Mouse (Mus musculus): ENCODE data around the gene Magea10.

Gene Magea10

DNA sequence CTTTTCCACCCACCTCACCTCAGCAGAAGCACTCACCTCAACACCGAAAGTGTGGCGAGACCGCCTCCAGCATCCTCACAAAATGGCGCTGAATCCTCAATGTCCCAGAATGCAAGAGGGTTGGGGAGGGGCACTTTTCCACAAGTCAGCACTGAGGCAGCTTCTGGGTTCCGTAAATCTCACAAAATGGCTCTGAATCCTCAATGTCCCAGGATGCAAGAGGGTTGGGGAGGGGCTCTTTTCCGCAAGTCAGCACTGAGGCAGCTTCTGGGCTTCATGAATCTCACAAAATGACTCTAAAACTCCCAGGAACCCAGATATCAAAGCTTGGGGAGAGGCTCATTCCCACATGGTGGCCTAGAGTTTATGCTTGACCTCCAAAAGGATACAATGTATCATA lies at the start of gene Magea10:
TSS of gene Magea10 (minus strand) at position 101 of the 400 bp plus-strand sequence.
- no peak for DNase-seq (ENCODE audit: low spot score in 2 of 2)

DNA sequence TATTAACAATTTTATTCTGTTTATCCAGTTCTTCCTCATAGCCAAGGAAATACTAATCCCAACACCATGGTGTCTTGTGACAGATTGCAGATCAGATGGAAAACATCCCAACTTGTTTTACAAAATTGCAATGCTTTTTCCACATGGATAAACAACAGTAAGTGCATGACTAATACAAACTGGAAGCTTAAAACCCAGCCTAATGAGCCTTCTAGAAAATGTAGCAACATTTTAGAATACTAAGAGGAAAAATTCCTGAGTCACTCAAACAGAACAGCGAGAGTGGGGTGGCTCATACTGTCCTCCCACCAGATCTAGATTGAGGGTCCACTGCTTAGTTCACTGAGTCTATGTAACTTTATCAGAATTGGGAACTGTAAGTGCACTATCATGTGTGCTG lies 4.7 kb downstream of the Magea10 start:
- no peak for DNase-seq (ENCODE audit: low spot score in 2 of 2)

All from spleen, postnatal 10 days (tissue).